Mouse (Mus musculus): ENCODE data around the gene Shld2. TPM values are rescaled to one million over a fixed set of nuclear protein-coding genes. Genes with fewer than 3 reads are reported as not detected.

The Shld2 gene
- polyA plus RNA-seq, 1 experiment from 2014 or later, result 10.0 TPM

DNA sequence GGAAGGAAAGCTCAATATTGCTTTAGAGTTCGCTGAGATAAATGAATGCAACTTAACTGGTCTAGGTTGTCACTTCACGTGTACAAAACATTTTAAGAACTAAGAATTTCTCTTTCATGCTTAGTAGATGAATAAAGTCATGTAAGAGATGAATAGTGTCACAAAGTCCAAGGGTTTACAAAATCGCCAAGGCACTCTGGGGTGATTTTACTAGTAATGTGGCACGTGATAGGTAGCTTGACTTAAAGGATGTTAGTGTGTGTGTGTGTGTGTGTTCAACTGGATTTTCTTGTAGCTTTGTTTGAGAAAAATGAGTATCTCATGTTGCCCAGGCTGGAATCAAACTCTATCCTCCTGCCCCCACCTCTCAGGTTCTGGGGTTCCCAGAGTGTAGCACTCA is 1.0 kb downstream of the Shld2 start:
- Histone ChIP-seq H3K9me3 (replicated peaks; ENCODE audit: control insufficient read depth, low read length) (no peaks in the 10 kb centered on the region), H3K36me3 (replicated peaks; ENCODE audit: control insufficient read depth, insufficient read depth, low read depth, low read length) (no peaks in the 10 kb centered on the region), H3K27ac (replicated peaks; ENCODE audit: low read depth, low read length) (no peak overlapping the region), H3K4me1 (ENCODE audit: control insufficient read depth, insufficient read depth, low read length) (no peaks in the 10 kb centered on the region), H3K9ac (replicated peaks; ENCODE audit: low read length) (no peak overlapping the region), H3K4me2 (ENCODE audit: low read depth, low read length) (no peak overlapping the region), H3K27me3 (ENCODE audit: control insufficient read depth, insufficient read depth, low read length) (no peaks in the 10 kb centered on the region), H3K4me3 (ENCODE audit: low read depth, low read length) (no peak overlapping the region)
- DNase-seq (ENCODE audit: low spot score), result no peak
- 90% methylated on average over 4 of the region's 4 CpGs for WGBS
- ATAC-seq (replicated peaks; ENCODE audit: insufficient number of reproducible peaks, low FRiP score, low TSS enrichment, low read depth), result no peak

DNA sequence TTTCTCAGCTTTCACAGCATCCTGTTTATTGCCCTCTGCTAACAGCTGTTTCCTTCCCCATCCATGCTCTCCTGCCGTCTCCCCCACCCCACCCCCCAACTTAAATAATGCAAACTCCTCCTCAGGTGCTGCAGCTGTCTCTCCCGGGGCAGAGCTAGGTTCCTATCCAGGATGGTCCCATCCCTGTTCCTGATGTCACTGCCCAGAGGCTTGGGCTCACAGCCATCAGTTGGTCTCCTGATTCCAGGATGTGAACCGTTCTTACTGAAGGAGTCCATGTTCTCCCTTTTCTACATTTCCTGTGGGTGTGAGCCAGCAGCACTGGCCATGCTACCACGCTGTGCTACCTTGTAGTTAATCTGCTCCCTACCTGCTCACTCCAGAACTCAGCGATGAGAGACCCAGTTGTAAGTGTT is 7.0 kb downstream of the Shld2 start:
- DNase-seq (ENCODE audit: low spot score) (no peak), ATAC-seq (replicated peaks; ENCODE audit: insufficient number of reproducible peaks, low FRiP score, low TSS enrichment, low read depth) (no peak)
- Histone ChIP-seq H3K4me2 (ENCODE audit: low read depth, low read length) (no peak overlapping the region), H3K4me3 (ENCODE audit: low read depth, low read length) (no peak overlapping the region), H3K4me1 (ENCODE audit: control insufficient read depth, insufficient read depth, low read length) (no peaks in the 10 kb centered on the region), H3K9ac (replicated peaks; ENCODE audit: low read length) (no peak overlapping the region), H3K27ac (replicated peaks; ENCODE audit: low read depth, low read length) (no peak overlapping the region), H3K9me3 (replicated peaks; ENCODE audit: control insufficient read depth, low read length) (no peaks in the 10 kb centered on the region), H3K27me3 (ENCODE audit: control insufficient read depth, insufficient read depth, low read length) (no peaks in the 10 kb centered on the region), H3K36me3 (replicated peaks; ENCODE audit: control insufficient read depth, insufficient read depth, low read depth, low read length) (no peaks in the 10 kb centered on the region)
- WGBS, result 35% methylated on average over 5 of the region's 5 CpGs

DNA sequence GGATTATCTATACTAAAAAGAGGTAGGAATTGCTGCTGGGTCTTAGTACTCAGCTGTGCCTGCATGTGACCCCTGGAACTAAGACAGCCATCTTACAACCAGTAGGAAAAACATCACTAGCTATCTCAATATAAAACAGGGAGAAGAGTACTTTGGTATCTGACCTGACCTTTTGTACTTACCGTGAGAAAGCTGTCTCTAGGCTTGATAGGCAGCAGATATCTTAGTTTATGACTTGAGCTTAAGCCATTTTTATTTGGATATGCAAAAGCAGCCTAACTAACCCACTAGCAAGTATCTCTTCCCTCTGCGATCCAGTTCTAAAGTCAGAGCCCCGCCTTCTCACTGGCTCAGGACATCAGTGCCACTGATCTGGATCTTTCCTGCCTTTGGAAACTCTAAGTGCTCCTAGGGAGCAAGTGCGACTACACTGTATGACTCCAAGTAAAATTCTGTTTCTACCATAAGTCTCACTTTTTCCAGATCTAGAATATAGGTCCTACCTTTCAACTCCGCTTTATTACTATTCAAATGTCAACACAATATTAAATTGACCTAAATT is 7.5 kb downstream of the Shld2 start:
- WGBS, result 81% methylated on average over 5 of the region's 5 CpGs
- no peak for DNase-seq (ENCODE audit: low spot score)
- H3K4me1 ChIP-seq (ENCODE audit: control insufficient read depth, insufficient read depth, low read length), result no peaks in the 10 kb centered on the region

DNA sequence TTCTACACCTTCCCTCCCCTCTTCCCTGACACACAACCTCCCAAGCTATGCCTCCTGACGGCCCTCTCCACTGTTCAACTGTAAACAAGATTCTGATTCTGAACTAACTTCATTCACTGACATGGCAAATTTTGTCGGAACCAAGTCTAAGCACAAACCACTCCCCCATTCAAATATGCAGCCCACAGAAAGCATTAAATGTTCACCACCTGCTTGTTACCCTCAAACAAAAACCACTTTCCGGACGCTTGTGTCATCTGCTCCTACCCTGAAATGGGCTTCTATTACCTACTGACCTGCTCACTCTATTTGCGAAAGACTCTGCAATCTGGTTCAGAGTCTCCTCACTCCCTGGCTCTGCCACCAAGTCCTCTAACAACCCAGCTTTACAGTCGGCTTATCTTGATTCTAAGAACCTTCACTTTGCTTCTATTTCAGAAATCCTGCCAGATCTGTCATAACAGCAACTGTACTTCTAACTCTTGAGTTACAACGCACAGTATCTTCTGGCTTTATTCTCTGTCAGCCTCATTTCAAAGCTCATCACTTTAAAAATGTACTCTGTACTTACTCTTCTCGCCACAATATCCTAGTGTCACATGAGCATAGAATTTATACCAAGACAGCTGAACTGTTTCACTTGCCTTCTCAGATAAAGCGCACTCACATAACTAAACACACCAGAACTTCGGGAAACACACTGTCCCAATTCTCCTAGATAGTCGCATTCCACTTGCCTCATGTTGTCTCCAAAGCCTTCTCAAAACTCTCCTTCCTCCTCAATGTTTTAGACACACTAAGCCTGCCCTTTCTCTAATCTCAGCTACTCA is 11.2 kb downstream of the Shld2 start:
- H3K4me2 ChIP-seq (ENCODE audit: low read depth, low read length), result no peak overlapping the region
- H3K9ac ChIP-seq (replicated peaks; ENCODE audit: low read length), result no peak overlapping the region
- no peaks in the 10 kb centered on the region for H3K4me1 ChIP-seq (ENCODE audit: control insufficient read depth, insufficient read depth, low read length)
- no peak overlapping the region for H3K4me3 ChIP-seq (ENCODE audit: low read depth, low read length)
- WGBS, result 82% methylated on average over 11 of the region's 11 CpGs
- DNase-seq (ENCODE audit: low spot score), result no peak
- H3K9me3 ChIP-seq (replicated peaks; ENCODE audit: control insufficient read depth, low read length), result no peaks in the 10 kb centered on the region
- H3K27ac ChIP-seq (replicated peaks; ENCODE audit: low read depth, low read length), result no peak overlapping the region
- no peaks in the 10 kb centered on the region for H3K27me3 ChIP-seq (ENCODE audit: control insufficient read depth, insufficient read depth, low read length)
- H3K36me3 ChIP-seq (replicated peaks; ENCODE audit: control insufficient read depth, insufficient read depth, low read depth, low read length), result no peaks in the 10 kb centered on the region
- no peak for ATAC-seq (replicated peaks; ENCODE audit: insufficient number of reproducible peaks, low FRiP score, low TSS enrichment, low read depth)

More for the DNA sequence above, 7.5 kb downstream of the Shld2 start:
- Histone ChIP-seq H3K9ac (replicated peaks; ENCODE audit: low read length) (no peak overlapping the region), H3K4me3 (ENCODE audit: low read depth, low read length) (no peak overlapping the region), H3K27me3 (ENCODE audit: control insufficient read depth, insufficient read depth, low read length) (no peaks in the 10 kb centered on the region), H3K4me2 (ENCODE audit: low read depth, low read length) (no peak overlapping the region), H3K27ac (replicated peaks; ENCODE audit: low read depth, low read length) (no peak overlapping the region), H3K9me3 (replicated peaks; ENCODE audit: control insufficient read depth, low read length) (no peaks in the 10 kb centered on the region), H3K36me3 (replicated peaks; ENCODE audit: control insufficient read depth, insufficient read depth, low read depth, low read length) (no peaks in the 10 kb centered on the region)
- ATAC-seq (replicated peaks; ENCODE audit: insufficient number of reproducible peaks, low FRiP score, low TSS enrichment, low read depth), result no peak

DNA sequence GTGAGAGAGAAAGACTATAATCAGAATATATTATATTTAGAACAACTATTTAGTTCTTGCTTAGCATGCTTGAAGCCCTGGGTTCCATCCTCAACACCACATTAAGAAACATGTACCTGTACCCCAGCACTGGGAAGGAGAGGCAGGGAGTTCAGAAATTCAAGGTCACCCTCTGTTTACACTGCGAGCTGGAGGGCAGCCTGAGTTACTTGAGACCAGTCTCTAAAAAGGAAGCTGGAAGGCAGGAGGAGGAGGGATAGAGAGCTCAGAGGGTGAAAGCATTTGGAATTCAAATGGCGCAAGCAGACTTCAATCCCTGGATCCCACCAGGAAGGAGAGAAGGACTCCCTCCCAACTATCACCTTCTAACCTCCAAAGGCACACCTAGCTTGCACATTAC is 12.7 kb downstream of the Shld2 start:
- H3K4me1 ChIP-seq (ENCODE audit: control insufficient read depth, insufficient read depth, low read length), result no peaks in the 10 kb centered on the region
- H3K27ac ChIP-seq (replicated peaks; ENCODE audit: low read depth, low read length), result no peak overlapping the region
- H3K9me3 ChIP-seq (replicated peaks; ENCODE audit: control insufficient read depth, low read length), result no peaks in the 10 kb centered on the region
- H3K36me3 ChIP-seq (replicated peaks; ENCODE audit: control insufficient read depth, insufficient read depth, low read depth, low read length), result no peaks in the 10 kb centered on the region
- no peak overlapping the region for H3K4me2 ChIP-seq (ENCODE audit: low read depth, low read length)
- no peaks in the 10 kb centered on the region for H3K27me3 ChIP-seq (ENCODE audit: control insufficient read depth, insufficient read depth, low read length)
- DNase-seq (ENCODE audit: low spot score), result no peak
- no peak overlapping the region for H3K4me3 ChIP-seq (ENCODE audit: low read depth, low read length)
- no peak overlapping the region for H3K9ac ChIP-seq (replicated peaks; ENCODE audit: low read length)
- WGBS, result 44% methylated on average over 2 of the region's 2 CpGs
- ATAC-seq (replicated peaks; ENCODE audit: insufficient number of reproducible peaks, low FRiP score, low TSS enrichment, low read depth), result no peak

DNA sequence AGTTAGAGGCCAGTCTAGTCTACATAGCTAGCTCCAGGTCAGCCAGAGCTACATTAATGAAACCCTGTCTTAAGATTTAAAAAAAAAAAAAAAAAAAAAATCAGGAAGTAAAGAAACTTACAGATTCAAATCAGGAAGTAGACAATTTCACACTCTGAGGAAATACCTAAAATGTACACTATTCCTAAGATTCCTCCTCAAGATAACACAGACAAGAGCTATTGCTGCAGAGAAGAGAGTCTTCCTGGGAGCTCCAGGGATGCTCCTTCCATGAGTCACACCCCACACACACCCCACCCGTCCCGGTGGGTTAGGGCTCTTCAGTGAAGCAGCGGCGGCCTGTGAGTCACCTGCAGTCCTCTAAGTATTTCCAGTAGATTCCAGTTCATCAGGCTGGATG is 13.3 kb downstream of the Shld2 start:
- Histone ChIP-seq H3K9ac (replicated peaks; ENCODE audit: low read length) (no peak overlapping the region), H3K27ac (replicated peaks; ENCODE audit: low read depth, low read length) (no peak overlapping the region), H3K4me1 (ENCODE audit: control insufficient read depth, insufficient read depth, low read length) (no peaks in the 10 kb centered on the region), H3K9me3 (replicated peaks; ENCODE audit: control insufficient read depth, low read length) (no peaks in the 10 kb centered on the region), H3K36me3 (replicated peaks; ENCODE audit: control insufficient read depth, insufficient read depth, low read depth, low read length) (no peaks in the 10 kb centered on the region), H3K4me2 (ENCODE audit: low read depth, low read length) (no peak overlapping the region), H3K4me3 (ENCODE audit: low read depth, low read length) (no peak overlapping the region), H3K27me3 (ENCODE audit: control insufficient read depth, insufficient read depth, low read length) (no peaks in the 10 kb centered on the region)
- no peak for ATAC-seq (replicated peaks; ENCODE audit: insufficient number of reproducible peaks, low FRiP score, low TSS enrichment, low read depth)
- 68% methylated on average over 4 of the region's 4 CpGs for WGBS
- no peak for DNase-seq (ENCODE audit: low spot score)

DNA sequence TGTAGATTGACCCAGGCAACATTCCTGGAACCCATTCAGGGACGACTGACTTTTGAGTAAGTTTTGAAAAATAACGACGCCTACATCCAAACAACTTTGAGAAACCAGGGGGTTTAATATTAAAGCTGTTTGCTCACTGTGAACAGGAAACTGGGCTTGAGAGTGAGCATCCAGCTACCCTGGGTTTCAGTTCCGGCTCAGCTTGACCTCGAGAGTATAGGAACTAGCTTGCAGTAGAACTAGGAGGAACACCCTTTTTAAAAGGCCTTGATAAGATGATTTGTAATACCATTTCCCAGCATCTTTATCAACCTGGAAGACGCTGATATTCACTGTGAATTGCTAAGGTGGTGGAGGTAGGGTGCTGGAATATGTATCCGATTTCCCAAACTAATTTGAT is 13.9 kb downstream of the Shld2 start:
- Histone ChIP-seq H3K27ac (replicated peaks; ENCODE audit: low read depth, low read length) (no peak overlapping the region), H3K36me3 (replicated peaks; ENCODE audit: control insufficient read depth, insufficient read depth, low read depth, low read length) (no peaks in the 10 kb centered on the region), H3K9ac (replicated peaks; ENCODE audit: low read length) (no peak overlapping the region), H3K4me3 (ENCODE audit: low read depth, low read length) (no peak overlapping the region), H3K4me1 (ENCODE audit: control insufficient read depth, insufficient read depth, low read length) (no peaks in the 10 kb centered on the region), H3K9me3 (replicated peaks; ENCODE audit: control insufficient read depth, low read length) (no peaks in the 10 kb centered on the region), H3K4me2 (ENCODE audit: low read depth, low read length) (no peak overlapping the region), H3K27me3 (ENCODE audit: control insufficient read depth, insufficient read depth, low read length) (no peaks in the 10 kb centered on the region)
- DNase-seq (ENCODE audit: low spot score) (no peak), ATAC-seq (replicated peaks; ENCODE audit: insufficient number of reproducible peaks, low FRiP score, low TSS enrichment, low read depth) (no peak)
- 89% methylated on average over 7 of the region's 7 CpGs for WGBS

DNA sequence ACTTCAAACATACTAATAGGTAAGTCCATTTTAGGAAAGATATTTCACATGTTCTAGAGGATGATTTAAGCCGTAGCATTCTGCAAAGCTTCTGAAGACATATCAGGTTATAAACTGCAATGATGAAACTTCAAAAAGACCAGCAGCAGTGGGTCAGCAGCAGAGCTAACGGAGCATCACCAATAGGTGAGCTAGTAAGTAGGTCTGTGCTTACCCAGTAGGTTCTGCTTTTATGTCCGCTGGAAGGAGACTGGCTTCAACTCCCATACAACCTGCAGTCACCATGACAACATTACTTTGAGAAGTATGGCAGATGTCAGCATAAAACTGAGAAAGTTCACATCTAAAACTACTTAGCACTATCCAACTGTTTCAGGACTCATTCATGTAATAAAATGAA is 16.7 kb downstream of the Shld2 start:
- Histone ChIP-seq H3K4me3 (ENCODE audit: low read depth, low read length) (no peak overlapping the region), H3K9me3 (replicated peaks; ENCODE audit: control insufficient read depth, low read length) (no peaks in the 10 kb centered on the region), H3K4me1 (ENCODE audit: control insufficient read depth, insufficient read depth, low read length) (no peaks in the 10 kb centered on the region), H3K27me3 (ENCODE audit: control insufficient read depth, insufficient read depth, low read length) (no peaks in the 10 kb centered on the region), H3K9ac (replicated peaks; ENCODE audit: low read length) (no peak overlapping the region), H3K4me2 (ENCODE audit: low read depth, low read length) (no peak overlapping the region), H3K36me3 (replicated peaks; ENCODE audit: control insufficient read depth, insufficient read depth, low read depth, low read length) (no peaks in the 10 kb centered on the region), H3K27ac (replicated peaks; ENCODE audit: low read depth, low read length) (no peak overlapping the region)
- no peak for ATAC-seq (replicated peaks; ENCODE audit: insufficient number of reproducible peaks, low FRiP score, low TSS enrichment, low read depth)
- DNase-seq (ENCODE audit: low spot score), result no peak
- WGBS, result 85% methylated on average over 3 of the region's 3 CpGs
